Mouse (Mus musculus) layer of hippocampus, adult 9-11 months (tissue): ENCODE measurements around the gene Gfod1.

Experiments used
- DNase-seq: peaks from one replicate; pipeline ENCODE4 v3.0.0; 2022

The Gfod1 gene

GRCm38 (mm10) chr13:43146515-43147258, 157.3 kb downstream of the Gfod1 start:
- no peak for DNase-seq
